ENCODE assay signal across 8 mouse cellular contexts in genomic region chr19:40611830-40612506, GRCm38 (mm10). TPM values are rescaled to one million over a fixed set of nuclear protein-coding genes. Genes with fewer than 3 reads are reported as not detected.
DNase-seq lines count a peak whose midpoint lies in the region; ATAC-seq and TF ChIP-seq lines count a peak whose summit lies in the region.

TSS of gene Tctn3 (minus strand) at chr19:40612233.
TSS of gene Entpd1 (plus strand) at chr19:40612366.

- no peak within 1 kb of the TSS for H3K27ac ChIP-seq in cortical plate, adult 2 months (ENCODE audit: insufficient read depth, low read length)

- H3K4me1 ChIP-seq in cortical plate, adult 2 months (ENCODE audit: control insufficient read depth, insufficient read depth, low read length) = peaks cover 2% of the 10 kb centered on the region; the same call in 1 of the 2 replicates
- peaks cover 19% of the 10 kb centered on the region for H3K4me1 ChIP-seq in megakaryocyte, embryonic 14.5 days

- peaks cover 36% of the 10 kb centered on the region for H3K36me3 ChIP-seq in megakaryocyte, embryonic 14.5 days (replicated peaks; ENCODE audit: low read length)

- H3K27me3 ChIP-seq in megakaryocyte, embryonic 14.5 days (replicated peaks) = peaks cover 7% of the 10 kb centered on the region

- TF ChIP-seq POLR2A in cortical plate, adult 2 months (IDR thresholded peaks at IDR 0.05; ENCODE audit: extremely low read depth, insufficient read depth, low read length) = peak; percentile 88

- peak within 1 kb of the TSS; percentile 67 for H3K4me3 ChIP-seq in cortical plate, adult 2 months (ENCODE audit: insufficient read depth, low read length)
- H3K4me3 ChIP-seq in megakaryocyte, embryonic 14.5 days (replicated peaks) = peak within 1 kb of the TSS; percentile 96

- peak; percentile 86 to 92 for DNase-seq in gastrocnemius, adult 8-10 months (ENCODE audit: low spot score in 2 of 2)
- peak; percentile 92 for DNase-seq in hindlimb bud, embryonic 11.5 days (ENCODE audit: extremely low spot score, low read depth, low spot score)
- peak; percentile 89 to 96 for DNase-seq in left cerebral cortex, adult 8-10 months (ENCODE audit: low spot score in 2 of 2)
- DNase-seq in right cerebral cortex, postnatal 10 days (ENCODE audit: low spot score in 2 of 2) = peak; percentile 98
- peak; percentile 93 for DNase-seq in urinary bladder, postnatal 25 days (ENCODE audit: low spot score)

- peak; percentile 97 for ATAC-seq in activated CD4-positive, CD25-positive, alpha-beta regulatory T cell, adult 4 months

- peak; percentile 83 for TF ChIP-seq CTCF in cortical plate, adult 2 months (IDR thresholded peaks at IDR 0.05; ENCODE audit: extremely low read depth, insufficient read depth, low read length)

- no peaks in the 10 kb centered on the region for H3K9me3 ChIP-seq in megakaryocyte, embryonic 14.5 days

RNA-seq across cellular contexts. Expression of gene Tctn3, which starts in this region (rescaled TPM):
- polyA plus RNA-seq in activated CD4-positive, CD25-positive, alpha-beta regulatory T cell, adult 4 months (2017; shearing (Covaris generic)) = 1 to 10 TPM; 6.5 to 7.2 TPM
- 33.7 and 35.0 TPM in 2 replicates for polyA plus RNA-seq in cortical plate, adult 2 months (2012; rRNA removed)
- total RNA-seq in gastrocnemius, adult 8-10 months (2022) = 1 to 10 TPM; 1.1 to 2.2 (median 1.6) TPM
- total RNA-seq in left cerebral cortex, adult 8-10 months (2022) = 10 to 100 TPM; 18.9 to 19.6 (median 19.2) TPM
- polyA plus RNA-seq in megakaryocyte, embryonic 14.5 days (2012; ENCODE audit: insufficient read depth, low replicate concordance) = 1.2 and 2.3 TPM in 2 replicates

RNA-seq across cellular contexts. Expression of gene Entpd1, which starts in this region (rescaled TPM):
- 10 to 100 TPM; 37.7 to 51.7 TPM for polyA plus RNA-seq in activated CD4-positive, CD25-positive, alpha-beta regulatory T cell, adult 4 months (2017; shearing (Covaris generic))
- polyA plus RNA-seq in cortical plate, adult 2 months (2012; rRNA removed) = 13.7 and 16.8 TPM in 2 replicates
- 1 to 10 TPM; 5.8 to 9.9 (median 8.2) TPM for total RNA-seq in gastrocnemius, adult 8-10 months (2022)
- 10 to 100 TPM; 15.7 to 31.3 (median 21.7) TPM for total RNA-seq in left cerebral cortex, adult 8-10 months (2022)
- polyA plus RNA-seq in megakaryocyte, embryonic 14.5 days (2012; ENCODE audit: insufficient read depth, low replicate concordance) = 1.9 TPM in 1 of 2 replicates, not detected in the other

Comparison
In these comparisons a context has a peak if more than half of its experiments do, and no peak if none do; other contexts are left out.
1. RNA of gene Tctn3 (total RNA-seq): 18.9 to 19.6 TPM in left cerebral cortex, adult 8-10 months; 1.1 to 2.2 TPM in gastrocnemius, adult 8-10 months; every median in the first group is over 4 times any median in the second.
2. Peak in every context shown above with its lines, with median percentiles within 50 percentile points of each other: DNase-seq.